Mouse (Mus musculus): ENCODE results near the gene Qtrt2. TPM values are rescaled to one million over a fixed set of nuclear protein-coding genes. Genes with fewer than 3 reads are reported as not detected.

Gene Qtrt2
- total RNA-seq, 2 experiments from 2014 or later = 32.9 to 35.3 TPM

DNA sequence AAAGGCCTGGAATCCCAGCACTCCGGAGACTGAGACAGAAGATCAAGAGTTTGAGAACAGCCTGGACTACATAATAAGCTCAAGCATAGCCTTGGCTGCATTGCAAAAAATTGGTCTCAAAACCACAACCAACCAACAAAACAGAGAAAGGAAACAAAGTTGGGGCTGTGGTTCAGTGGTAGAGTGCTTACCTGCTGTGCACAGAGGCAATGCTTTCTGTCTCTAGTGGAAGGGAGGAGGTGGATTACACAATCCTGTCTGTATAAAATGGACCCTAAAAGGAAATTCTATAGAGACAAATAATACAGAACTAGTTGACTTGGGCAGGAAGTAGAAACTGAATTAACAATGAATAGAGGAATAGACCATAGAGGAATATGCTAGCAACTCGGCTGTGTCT lies 94.7 kb downstream of the Qtrt2 start:
- intact Hi-C loops (cut with DNase I) = no loop called here

DNA sequence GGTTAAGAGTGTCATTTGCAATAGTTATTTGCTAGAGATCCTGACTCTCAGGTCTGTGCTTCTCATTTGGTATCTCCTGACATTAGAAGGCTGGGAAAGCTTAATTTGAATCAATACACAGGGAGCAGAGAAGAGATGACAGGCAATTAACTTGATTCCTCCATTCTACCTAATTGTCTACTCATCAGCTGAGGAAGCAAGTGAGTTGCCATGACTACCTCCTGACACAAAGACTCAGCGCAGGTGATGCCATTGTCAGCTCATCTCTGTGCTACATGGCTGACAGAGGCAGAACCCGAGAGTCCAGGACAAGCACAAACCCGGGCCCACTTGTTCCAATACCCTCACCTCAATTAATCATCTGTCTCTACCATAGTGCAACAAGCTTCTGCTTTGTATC lies 99.1 kb downstream of the Qtrt2 start:
- no peak for DNase-seq
- intact Hi-C loops (cut with DNase I) = no loop called here

More for the DNA sequence above, 94.7 kb downstream of the Qtrt2 start:
- no peak for DNase-seq

DNA sequence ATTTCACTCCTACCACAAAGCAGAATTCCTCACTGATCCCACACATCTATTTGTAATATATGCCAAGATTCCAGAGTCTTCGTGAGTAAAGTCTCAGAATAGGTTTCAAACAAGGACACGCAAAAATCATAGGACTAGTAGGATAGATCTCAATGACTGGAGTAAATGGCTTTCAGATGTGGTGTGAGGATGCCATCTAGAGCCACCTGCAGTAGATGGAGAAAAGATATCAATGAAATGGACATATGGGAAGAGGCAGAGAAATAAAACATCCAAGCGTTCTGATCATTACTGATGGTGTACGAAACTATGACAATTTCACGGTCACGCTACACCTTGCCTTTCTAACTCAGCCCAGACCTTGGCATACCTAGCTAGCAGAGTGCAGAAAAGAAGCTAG lies 108.2 kb downstream of the Qtrt2 start:
- intact Hi-C loops (cut with DNase I) = no loop called here

DNA sequence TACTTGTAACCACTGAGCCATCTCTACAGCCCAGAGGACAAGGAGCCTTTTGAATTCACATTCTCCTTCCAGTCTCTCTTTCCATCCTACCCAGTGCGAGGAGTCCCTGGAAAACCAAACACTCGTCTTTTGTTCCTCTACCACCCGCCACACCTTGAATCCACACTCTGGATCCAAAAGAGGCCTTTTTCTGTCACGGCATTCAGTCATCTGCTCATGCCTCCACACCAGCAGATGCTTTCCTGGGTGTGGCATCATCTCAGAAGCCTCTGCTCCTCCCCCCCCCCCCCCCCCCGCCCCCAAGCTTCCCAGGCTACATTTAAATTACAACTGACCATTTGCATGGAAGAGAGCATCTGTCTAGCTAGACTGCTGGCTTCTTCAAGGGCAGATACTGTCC lies 110.3 kb downstream of the Qtrt2 start:
- no peak for DNase-seq
- intact Hi-C loops (cut with DNase I) = no loop called here

More for the DNA sequence above, 108.2 kb downstream of the Qtrt2 start:
- no peak for DNase-seq

DNA sequence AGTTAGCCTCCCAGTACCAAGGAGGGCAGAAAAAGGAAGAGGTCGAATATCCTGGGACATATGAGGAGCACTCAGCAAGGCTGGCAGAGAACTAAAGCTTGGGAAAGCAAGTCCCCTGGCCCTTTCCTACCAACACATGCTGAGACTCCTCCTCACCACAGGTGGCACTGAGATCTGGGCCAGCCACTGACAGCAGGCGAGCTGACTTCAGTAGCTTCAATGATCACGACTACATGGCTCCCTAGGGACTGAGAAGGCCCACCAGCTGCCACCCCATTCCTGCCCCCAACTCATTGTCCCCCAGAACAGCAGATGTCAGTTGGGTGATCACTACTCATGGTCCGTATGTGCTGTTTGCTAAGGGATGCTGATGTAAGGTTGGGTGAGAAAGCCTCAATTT lies 112.0 kb downstream of the Qtrt2 start:
- DNase-seq = peak; percentile 73
- intact Hi-C loops (cut with DNase I) = no loop called here

Other genes starting within 250 kb of the Qtrt2 start
- gene Drd3, start 172.8 kb downstream of the Qtrt2 start, total RNA-seq (2021) = under 1 TPM; 0.26 to 0.46 TPM
- 1 to 10 TPM; 2.4 to 3.8 TPM for gene Ccdc191, start 37.0 kb downstream of the Qtrt2 start, total RNA-seq (2021)
- 10 to 100 TPM; 26.1 to 26.7 TPM for gene Zdhhc23, start 53.0 kb upstream of the Qtrt2 start, total RNA-seq (2021)
- 1 to 10 TPM; 2.9 to 4.9 TPM for gene Gramd1c, start 136.5 kb upstream of the Qtrt2 start, total RNA-seq (2021)
- gene Atp6v1a, start 212.9 kb upstream of the Qtrt2 start, total RNA-seq (2021) = 100 to 1,000 TPM; 237 to 255 TPM
- gene Naa50, start 213.0 kb upstream of the Qtrt2 start, total RNA-seq (2021) = 10 to 100 TPM; 56.0 to 60.5 TPM
- 10 to 100 TPM; 27.7 to 27.9 TPM for gene Usf3, start 246.4 kb upstream of the Qtrt2 start, total RNA-seq (2021)

Data from left cerebral cortex, postnatal 4 days (tissue).